Mouse (Mus musculus) lung, postnatal 0 days (tissue): ENCODE results near the gene Fip1l1. TPM values are rescaled to one million over a fixed set of nuclear protein-coding genes. Genes with fewer than 3 reads are reported as not detected.

Experiments
- ATAC-seq: fragments of 200-750 bp; cut with Nextera tagmentation; 2 replicates; pipeline ENCODE4 v1.8.0; 2017; ENCODE audit warnings: moderate library complexity
- DNase-seq: peaks from one replicate; pipeline ENCODE4 v3.0.0-alpha.2; 2016; ENCODE audit warnings: low spot score
- H3K27ac ChIP-seq: fragments of 300-500 bp; sonication (generic); 2 replicates; pipeline ENCODE4 v1.5.1; 2014; ENCODE audit warnings: antibody characterized with exemption, mild to moderate bottlenecking, low read length, mixed read lengths
- H3K27me3 ChIP-seq: fragments of 300-500 bp; sonication (generic); replicated peaks from 2 replicates; pipeline ENCODE4 v1.6.1; 2014; ENCODE audit warnings: low read length, mixed read lengths; ENCODE audit not compliant: insufficient read depth
- H3K36me3 ChIP-seq: fragments of 300-500 bp; sonication (generic); 2 replicates; pipeline ENCODE4 v1.6.1; 2014; ENCODE audit warnings: low read length, mixed read lengths; ENCODE audit not compliant: insufficient read depth
- H3K4me1 ChIP-seq: fragments of 300-500 bp; sonication (generic); 2 replicates; pipeline ENCODE4 v1.6.1; 2014; ENCODE audit warnings: antibody characterized with exemption, low read depth, low read length, mixed read lengths; ENCODE audit not compliant: insufficient read depth
- H3K4me2 ChIP-seq: fragments of 300-500 bp; sonication (generic); replicated peaks from 2 replicates; pipeline ENCODE4 v1.6.1; 2014; ENCODE audit warnings: low read depth, mild to moderate bottlenecking, low read length, moderate library complexity, mixed read lengths
- H3K4me3 ChIP-seq: fragments of 300-500 bp; sonication (generic); 2 replicates; pipeline ENCODE4 v1.5.1; 2014; ENCODE audit warnings: low read depth, low read length
- H3K9ac ChIP-seq: fragments of 300-500 bp; sonication (generic); replicated peaks from 2 replicates; pipeline ENCODE4 v1.6.1; 2014; ENCODE audit warnings: low read depth, mild to moderate bottlenecking
- H3K9me3 ChIP-seq: fragments of 300-500 bp; sonication (generic); 2 replicates; pipeline ENCODE4 v1.6.1; 2016; ENCODE audit warnings: low read length, mixed read lengths
- CTCF ChIP-seq: IDR thresholded peaks from 2 replicates; pipeline ENCODE4 v1.5.1; 2016; ENCODE audit warnings: antibody characterized with exemption, mild to moderate bottlenecking
- EP300 ChIP-seq: IDR thresholded peaks from 2 replicates; pipeline ENCODE4 v1.6.1; 2016; ENCODE audit warnings: antibody characterized with exemption, mild to moderate bottlenecking, control low read depth
- WGBS: fragments of 180-500 bp; shearing (Covaris S2); extraction: QIAGEN DNeasy Blood & Tissue Kit; methylation state at CpG from one replicate; pipeline ENCODE4 v1.1.7; 2014; 5-methylcytosine and 5-hydroxymethylcytosine counted together
- polyA plus RNA-seq: library from polyadenylated mRNA; unstranded; fragments of >200 nt; fragmentation: Nextera tagmentation; extraction: Ambion mirVana; gene quantifications from 2 replicates; pipeline ENCODE4 v1.2.1, GENCODE M21; 2015

The Fip1l1 gene
- polyA plus RNA-seq, 1 experiment from 2014 or later = 36.6 TPM

- TF ChIP-seq EP300 (no peak), CTCF (peak; percentile 52)
- DNase-seq = peak; percentile 25
- 90% methylated on average over 5 of the region's 5 CpGs for WGBS
Observed at GRCm38 (mm10) chr5:74591413-74591812, 56.2 kb downstream of the Fip1l1 start.

GRCm38 (mm10) chr5:74593147-74593546 is 57.9 kb downstream of the Fip1l1 start:
- Histone ChIP-seq H3K4me3 (no peak overlapping the region), H3K9me3 (no peaks in the 10 kb centered on the region), H3K27me3 (no peaks in the 10 kb centered on the region), H3K4me2 (no peak overlapping the region), H3K4me1 (no peaks in the 10 kb centered on the region), H3K9ac (no peak overlapping the region), H3K27ac (no peak overlapping the region), H3K36me3 (peaks cover 35% of the 10 kb centered on the region)
- 90% methylated on average over 8 of the region's 8 CpGs for WGBS
- DNase-seq (no peak), ATAC-seq (no peak)
- TF ChIP-seq EP300 (no peak), CTCF (no peak)

More at GRCm38 (mm10) chr5:74591413-74591812, 56.2 kb downstream of the Fip1l1 start:
- Histone ChIP-seq H3K27me3 (no peaks in the 10 kb centered on the region), H3K36me3 (peaks cover 31% of the 10 kb centered on the region), H3K9me3 (no peaks in the 10 kb centered on the region), H3K4me3 (no peak overlapping the region), H3K4me2 (no peak overlapping the region), H3K4me1 (no peaks in the 10 kb centered on the region), H3K9ac (no peak overlapping the region), H3K27ac (no peak overlapping the region)
- ATAC-seq = no peak

- DNase-seq (no peak), ATAC-seq (no peak)
- no peak overlapping the region for H3K9ac ChIP-seq
- H3K4me3 ChIP-seq = no peak overlapping the region
- H3K36me3 ChIP-seq = peaks cover 8% of the 10 kb centered on the region
- H3K4me2 ChIP-seq = no peak overlapping the region
- H3K27me3 ChIP-seq = no peaks in the 10 kb centered on the region
- no peak overlapping the region for H3K27ac ChIP-seq
- TF ChIP-seq EP300 (no peak), CTCF (no peak)
- H3K4me1 ChIP-seq = peaks cover 10% of the 10 kb centered on the region; the same call in 1 of the 2 replicates
- no peaks in the 10 kb centered on the region for H3K9me3 ChIP-seq
- 81% methylated on average over 5 of the region's 5 CpGs for WGBS
Observed at GRCm38 (mm10) chr5:74600010-74600409, 64.8 kb downstream of the Fip1l1 start.

- no peak overlapping the region for H3K4me2 ChIP-seq
- H3K9ac ChIP-seq = no peak overlapping the region
- H3K4me1 ChIP-seq = peaks cover 10% of the 10 kb centered on the region; the same call in 1 of the 2 replicates
- no peaks in the 10 kb centered on the region for H3K27me3 ChIP-seq
- no peak overlapping the region for H3K27ac ChIP-seq
- no peaks in the 10 kb centered on the region for H3K9me3 ChIP-seq
- DNase-seq (no peak), ATAC-seq (no peak)
- H3K4me3 ChIP-seq = no peak overlapping the region
- WGBS = 49% methylated on average over 3 of the region's 3 CpGs
- TF ChIP-seq CTCF = no peak
- no peak for TF ChIP-seq EP300
- peaks cover 4% of the 10 kb centered on the region for H3K36me3 ChIP-seq
Observed at GRCm38 (mm10) chr5:74601171-74601570, 65.9 kb downstream of the Fip1l1 start.

- H3K4me3 ChIP-seq = no peak overlapping the region
- peaks cover 10% of the 10 kb centered on the region; the same call in 1 of the 2 replicates for H3K4me1 ChIP-seq
- H3K9ac ChIP-seq = no peak overlapping the region
- no peak overlapping the region for H3K4me2 ChIP-seq
- H3K36me3 ChIP-seq = peaks cover 4% of the 10 kb centered on the region
- TF ChIP-seq CTCF (no peak), EP300 (no peak)
- DNase-seq = no peak
- no peaks in the 10 kb centered on the region for H3K9me3 ChIP-seq
- H3K27ac ChIP-seq = no peak overlapping the region
- H3K27me3 ChIP-seq = no peaks in the 10 kb centered on the region
- no peak for ATAC-seq
- WGBS = 50% methylated on average over 6 of the region's 6 CpGs
Observed at GRCm38 (mm10) chr5:74601965-74602364, 66.7 kb downstream of the Fip1l1 start.

- DNase-seq = peak; percentile 21
- no peak overlapping the region for H3K4me3 ChIP-seq
- no peak overlapping the region for H3K27ac ChIP-seq
- H3K4me2 ChIP-seq = no peak overlapping the region
- H3K36me3 ChIP-seq = peaks cover 1% of the 10 kb centered on the region
- H3K9me3 ChIP-seq = no peaks in the 10 kb centered on the region
- ATAC-seq = no peak
- no peaks in the 10 kb centered on the region for H3K27me3 ChIP-seq
- 52% methylated on average over 10 of the region's 10 CpGs for WGBS
- peaks cover 10% of the 10 kb centered on the region; the same call in 1 of the 2 replicates for H3K4me1 ChIP-seq
- H3K9ac ChIP-seq = no peak overlapping the region
- TF ChIP-seq EP300 (no peak), CTCF (no peak)
Observed at GRCm38 (mm10) chr5:74602371-74602770, 67.1 kb downstream of the Fip1l1 start.

- H3K9ac ChIP-seq = no peak overlapping the region
- no peak for TF ChIP-seq CTCF
- no peak for TF ChIP-seq EP300
- ATAC-seq = peak; percentile 77
Observed at GRCm38 (mm10) chr5:74603306-74603705, 68.1 kb downstream of the Fip1l1 start.

More at GRCm38 (mm10) chr5:74603306-74603705, 68.1 kb downstream of the Fip1l1 start:
- H3K36me3 ChIP-seq = no peaks in the 10 kb centered on the region
- peaks cover 10% of the 10 kb centered on the region; the same call in 1 of the 2 replicates for H3K4me1 ChIP-seq
- no peaks in the 10 kb centered on the region for H3K27me3 ChIP-seq
- DNase-seq = peak; percentile 66
- H3K9me3 ChIP-seq = no peaks in the 10 kb centered on the region
- no peak overlapping the region for H3K4me2 ChIP-seq
- H3K27ac ChIP-seq = no peak overlapping the region
- 45% methylated on average over 4 of the region's 4 CpGs for WGBS
- H3K4me3 ChIP-seq = no peak overlapping the region
